Mouse (Mus musculus) right cerebral cortex, postnatal 36 days (tissue): Measurements from ENCODE around the gene Dusp10.

Source experiments
- DNase-seq, 2 experiments: peaks; one replicate each; pipeline ENCODE4 v3.0.0; 2022; ENCODE audit warnings: low spot score in 2 of 2, mixed read lengths in 1 of 2

Dusp10 gene

GRCm38 (mm10) chr1:184013106-184013505 is at the start of gene Dusp10:
Gene Dusp10, plus strand, starts transcription at chr1:184013302.
- no peak for DNase-seq

GRCm38 (mm10) chr1:183965341-183965740 is 47.8 kb upstream of the Dusp10 start:
- no peak for DNase-seq

- DNase-seq, result no peak
These were observed 43.8 kb upstream of the Dusp10 start for GRCm38 (mm10) chr1:183969265-183969664.

- no peak for DNase-seq
These were observed 33.3 kb upstream of the Dusp10 start for GRCm38 (mm10) chr1:183979814-183980243.

- DNase-seq, result peak; percentile 17 to 23
These were observed 31.0 kb upstream of the Dusp10 start for GRCm38 (mm10) chr1:183982108-183982507.

GRCm38 (mm10) chr1:183987711-183988245 is 25.3 kb upstream of the Dusp10 start:
- DNase-seq, result no peak

GRCm38 (mm10) chr1:183991921-183992320 is 21.2 kb upstream of the Dusp10 start:
- DNase-seq, result no peak

GRCm38 (mm10) chr1:183997207-183997606 is 15.9 kb upstream of the Dusp10 start:
- DNase-seq, result no peak

GRCm38 (mm10) chr1:184002470-184002869 is 10.6 kb upstream of the Dusp10 start:
- DNase-seq, result no peak

GRCm38 (mm10) chr1:184004311-184004710 is 8.8 kb upstream of the Dusp10 start:
- DNase-seq, result no peak

GRCm38 (mm10) chr1:184005315-184006058 is 7.6 kb upstream of the Dusp10 start:
- DNase-seq, result no peak

- no peak for DNase-seq
These were observed 7.0 kb upstream of the Dusp10 start for GRCm38 (mm10) chr1:184006086-184006485.

- DNase-seq, result no peak
These were observed 1.8 kb upstream of the Dusp10 start for GRCm38 (mm10) chr1:184011311-184011710.

- DNase-seq, result no peak
These were observed 989 bp downstream of the Dusp10 start for GRCm38 (mm10) chr1:184014091-184014490.

GRCm38 (mm10) chr1:184015995-184016730 is 3.1 kb downstream of the Dusp10 start:
- DNase-seq, result no peak

GRCm38 (mm10) chr1:184017606-184018005 is 4.5 kb downstream of the Dusp10 start:
- DNase-seq, result no peak

- no peak for DNase-seq
These were observed 6.1 kb downstream of the Dusp10 start for GRCm38 (mm10) chr1:184019042-184019721.

- no peak for DNase-seq
These were observed 6.6 kb downstream of the Dusp10 start for GRCm38 (mm10) chr1:184019722-184020107.

- no peak for DNase-seq
These were observed 10.9 kb downstream of the Dusp10 start for GRCm38 (mm10) chr1:184023971-184024370.

- DNase-seq, result no peak
These were observed 11.5 kb downstream of the Dusp10 start for GRCm38 (mm10) chr1:184024631-184025030.

- DNase-seq, result no peak
These were observed 12.0 kb downstream of the Dusp10 start for GRCm38 (mm10) chr1:184025079-184025478.

GRCm38 (mm10) chr1:184027039-184027438 is 13.9 kb downstream of the Dusp10 start:
- no peak for DNase-seq
